Mouse (Mus musculus) lung, postnatal 0 days (tissue): Measurements from ENCODE around the gene Pfkfb3.

Experiments
- CTCF ChIP-seq: IDR thresholded peaks from 2 replicates; pipeline ENCODE4 v1.5.1; 2016; ENCODE audit warnings: antibody characterized with exemption, mild to moderate bottlenecking
- EP300 ChIP-seq: IDR thresholded peaks from 2 replicates; pipeline ENCODE4 v1.6.1; 2016; ENCODE audit warnings: antibody characterized with exemption, mild to moderate bottlenecking, control low read depth

DNA sequence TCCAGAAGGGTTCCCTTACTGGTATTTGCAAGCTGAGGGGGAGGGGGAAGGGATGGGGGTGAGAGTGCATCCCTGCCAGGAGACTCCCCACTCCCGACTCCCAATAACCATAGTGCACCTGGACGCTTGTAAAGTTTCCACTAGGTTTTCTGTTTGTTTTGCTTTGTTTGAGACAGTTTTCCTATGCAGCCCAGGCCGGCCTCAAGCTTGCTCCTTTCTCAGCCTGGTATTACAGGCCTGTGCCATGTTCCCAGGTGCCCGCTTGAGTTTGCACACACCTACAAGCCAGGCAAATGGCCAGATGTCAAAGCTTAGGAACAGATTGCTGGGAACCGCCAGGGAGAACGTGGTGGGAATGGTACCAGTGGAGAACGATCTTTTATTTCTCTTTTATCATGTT is 50.1 kb downstream of the Pfkfb3 start:
- TF ChIP-seq EP300 (no peak), CTCF (no peak)
